Mouse (Mus musculus) midbrain, embryonic 14.5 days (tissue): ENCODE results near the gene Ugt2a1. TPM values are rescaled to one million over a fixed set of nuclear protein-coding genes. Genes with fewer than 3 reads are reported as not detected.
"Not testable (repeated sequence)": the region's sequence is repeated elsewhere in the genome, so short reads cannot be mapped to it uniquely, and the experiment has no call there.

ENCODE experiments used
- ATAC-seq: fragments of 200-750 bp; cut with Nextera tagmentation; 2 replicates; pipeline ENCODE4 v1.8.0; 2017; ENCODE audit warnings: moderate number of reproducible peaks, moderate library complexity; ENCODE audit not compliant: low FRiP score, low TSS enrichment
- DNase-seq: peaks from one replicate; pipeline ENCODE4 v3.0.0-alpha.2; 2015
- H3K27ac ChIP-seq: fragments of 300-500 bp; sonication (generic); replicated peaks from 2 replicates; pipeline ENCODE4 v1.5.1; 2014; ENCODE audit warnings: mild to moderate bottlenecking, low read depth, low read length, moderate library complexity
- H3K27me3 ChIP-seq: fragments of 300-500 bp; sonication (generic); 2 replicates; pipeline ENCODE4 v1.6.1; 2014; ENCODE audit warnings: low read length, control low read depth, mixed read lengths; ENCODE audit not compliant: control insufficient read depth, insufficient read depth
- H3K36me3 ChIP-seq: fragments of 300-500 bp; sonication (generic); 2 replicates; pipeline ENCODE4 v1.6.1; 2014; ENCODE audit warnings: low read length, control low read depth; ENCODE audit not compliant: control insufficient read depth, insufficient read depth
- H3K4me1 ChIP-seq: fragments of 300-500 bp; sonication (generic); 2 replicates; pipeline ENCODE4 v1.6.1; 2014; ENCODE audit warnings: mild to moderate bottlenecking, antibody characterized with exemption, low read length, control low read depth; ENCODE audit not compliant: control insufficient read depth, insufficient read depth
- H3K4me2 ChIP-seq: fragments of 300-500 bp; sonication (generic); 2 replicates; pipeline ENCODE4 v1.6.1; 2014; ENCODE audit warnings: mild to moderate bottlenecking, low read length, moderate library complexity
- H3K4me3 ChIP-seq: fragments of 300-500 bp; sonication (generic); replicated peaks from 2 replicates; pipeline ENCODE4 v1.5.1; 2014; ENCODE audit warnings: low read depth, low read length
- H3K9ac ChIP-seq: fragments of 300-500 bp; sonication (generic); replicated peaks from 2 replicates; pipeline ENCODE4 v1.6.1; 2014; ENCODE audit warnings: mild to moderate bottlenecking, low read length, moderate library complexity
- H3K9me3 ChIP-seq: fragments of 300-500 bp; sonication (generic); 2 replicates; pipeline ENCODE4 v1.6.1; 2016; ENCODE audit warnings: low read length, control low read depth, mixed read lengths; ENCODE audit not compliant: control insufficient read depth
- WGBS: fragments of 180-500 bp; shearing (Covaris S2); extraction: QIAGEN DNeasy Blood & Tissue Kit; methylation state at CpG from one replicate; pipeline ENCODE4 v1.1.7; 2014; 5-methylcytosine and 5-hydroxymethylcytosine counted together
- polyA plus RNA-seq: library from polyadenylated mRNA; unstranded; fragments of >200 nt; fragmentation: Nextera tagmentation; extraction: Ambion mirVana; gene quantifications from 2 replicates; pipeline ENCODE4 v1.2.1, GENCODE M21; 2014

Ugt2a1 gene
- polyA plus RNA-seq, 1 experiment from 2014 or later: not detected

DNA sequence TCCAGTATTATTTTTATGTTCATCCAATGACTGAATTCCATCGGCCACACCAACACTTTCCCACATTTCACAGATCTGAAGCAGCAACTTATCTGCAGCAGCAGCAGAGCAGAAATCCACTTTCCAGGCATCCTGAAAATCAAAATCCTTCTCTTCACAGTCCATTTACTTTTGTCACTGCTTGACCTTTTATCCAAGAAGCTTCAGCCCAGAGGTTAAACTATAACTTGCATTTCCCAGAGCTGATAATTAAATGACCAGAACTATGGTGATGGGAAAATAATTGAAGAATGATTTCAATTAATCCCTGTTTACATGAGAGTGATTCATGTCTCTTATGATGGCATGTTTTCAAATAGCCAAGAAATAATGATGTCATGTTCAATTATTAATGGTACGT is 66.6 kb downstream of the Ugt2a1 start, which contains the start of gene Ugt2b38:
TSS of gene Ugt2b38 (minus strand) at position 163 of the 400 bp plus-strand sequence.
- not testable (repeated sequence) for H3K36me3 ChIP-seq, H3K9me3 ChIP-seq, H3K4me2 ChIP-seq, H3K4me3 ChIP-seq, H3K27ac ChIP-seq, H3K4me1 ChIP-seq, DNase-seq, H3K9ac ChIP-seq, H3K27me3 ChIP-seq, ATAC-seq
- 94% methylated on average over 1 of the region's 2 CpGs for WGBS

Other genes with a start within 250 kb of the Ugt2a1 start
- not detected in 2 replicates for gene Ugt2b37, start 236.1 kb downstream of the Ugt2a1 start, polyA plus RNA-seq
- not detected in 2 replicates for gene Ugt2a3, start 153.7 kb downstream of the Ugt2a1 start, polyA plus RNA-seq
- gene Ugt2b38, start 66.7 kb downstream of the Ugt2a1 start, polyA plus RNA-seq: not detected in 2 replicates
- not detected in 2 replicates for gene Ugt2a2, start 8.6 kb downstream of the Ugt2a1 start, polyA plus RNA-seq
- not detected in 2 replicates for gene Gm43638, start 4.1 kb downstream of the Ugt2a1 start, polyA plus RNA-seq
- not detected in 2 replicates for gene Sult1b1, start 47.3 kb upstream of the Ugt2a1 start, polyA plus RNA-seq
- not detected in 2 replicates for gene Sult1d1, start 78.2 kb upstream of the Ugt2a1 start, polyA plus RNA-seq
- not detected in 2 replicates for gene Sult1e1, start 100.7 kb upstream of the Ugt2a1 start, polyA plus RNA-seq
- gene Csn1s1, start 175.3 kb upstream of the Ugt2a1 start, polyA plus RNA-seq: not detected in 2 replicates
- gene Csn2, start 208.8 kb upstream of the Ugt2a1 start, polyA plus RNA-seq: not detected in 2 replicates